Mouse (Mus musculus) CD4-positive naive resting alpha-beta T cell, adult 76 days (primary cell): Measurements from ENCODE around the gene Olfr1298. TPM values are rescaled to one million over a fixed set of nuclear protein-coding genes. Genes with fewer than 3 reads are reported as not detected.

Source experiments
- total RNA-seq: library from RNA; stranded (reverse); gene quantifications from one replicate; pipeline ENCODE4 v1.2.4, GENCODE M21; 2023

The Olfr1298 gene
- not detected for total RNA-seq

GRCm38 (mm10) chr2:111649101-111649500 is at the start of gene Olfr1298:
TSS of gene Olfr1298 (minus strand) at chr2:111649201.

GRCm38 (mm10) chr2:111661119-111661518 is 12.1 kb upstream of the Olfr1298 start, which contains the start of gene Olfr1299:
TSS of gene Olfr1299 (plus strand) at chr2:111661419.

DNA sequence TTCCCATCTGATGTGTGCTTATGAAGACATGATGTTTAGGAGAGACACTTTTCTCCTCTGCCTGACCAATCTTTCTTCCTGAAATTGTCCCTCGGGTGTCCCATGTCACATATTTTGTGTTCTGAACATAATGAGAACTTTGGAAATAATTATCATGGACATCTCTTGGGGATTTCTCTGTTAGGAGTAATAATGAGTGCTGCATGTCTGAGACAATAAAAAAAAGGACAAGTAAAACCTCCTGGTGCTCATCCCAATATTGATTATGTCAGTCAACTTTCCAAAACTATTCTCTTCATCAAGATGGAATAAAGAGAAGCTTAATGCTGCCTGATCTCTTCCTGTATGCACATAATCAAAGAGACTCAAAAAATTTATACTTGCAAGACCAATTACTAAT is 22.6 kb downstream of the Olfr1298 start, which contains the start of gene Olfr1297:
Gene Olfr1297 (minus strand): TSS at position 101 of the 400 bp plus-strand sequence.

Other genes starting within 250 kb of the Olfr1298 start
- not detected for gene Olfr1286, start 226.1 kb downstream of the Olfr1298 start, total RNA-seq
- not detected for gene Olfr1287, start 200.1 kb downstream of the Olfr1298 start, total RNA-seq
- gene Olfr1288, start 175.1 kb downstream of the Olfr1298 start, total RNA-seq = not detected
- not detected for gene Olfr1289, start 168.4 kb downstream of the Olfr1298 start, total RNA-seq
- gene Olfr1290, start 155.4 kb downstream of the Olfr1298 start, total RNA-seq = not detected
- gene Olfr1291-ps1, start 152.0 kb downstream of the Olfr1298 start, total RNA-seq = not detected
- gene Olfr1293-ps, start 124.0 kb downstream of the Olfr1298 start, total RNA-seq = not detected
- not detected for gene Olfr1294, start 108.9 kb downstream of the Olfr1298 start, total RNA-seq
- gene Olfr1295, start 79.5 kb downstream of the Olfr1298 start, total RNA-seq = not detected
- gene Olfr1297, start 22.7 kb downstream of the Olfr1298 start, total RNA-seq = not detected
- not detected for gene Olfr1299, start 12.2 kb upstream of the Olfr1298 start, total RNA-seq
- not detected for gene Olfr1301, start 101.8 kb upstream of the Olfr1298 start, total RNA-seq
- not detected for gene Olfr1302, start 128.2 kb upstream of the Olfr1298 start, total RNA-seq
- gene Olfr1303, start 171.1 kb upstream of the Olfr1298 start, total RNA-seq = not detected
- not detected for gene Olfr1305, start 227.9 kb upstream of the Olfr1298 start, total RNA-seq